Mouse (Mus musculus) MEL (cell line): ENCODE results near the gene Fhit.
A peak's percentile ranks its signal among the peaks of the same experiment; 100 is the strongest.

Experiments used
- CTCF ChIP-seq, 3 experiments: IDR thresholded peaks in 2 of 3; conservative IDR thresholded peaks in 1 of 3; 2 replicates each; pipeline ENCODE4 v1.5.1; 2011 to 2012; ENCODE audit warnings: low read length in 3 of 3, low read depth in 2 of 3, mild to moderate bottlenecking in 2 of 3, improper control_type of control experiment in 1 of 3, inconsistent platforms in 1 of 3, mixed read lengths in 1 of 3, moderate library complexity in 1 of 3; ENCODE audit not compliant: control insufficient read depth in 1 of 3, insufficient read depth in 1 of 3, poor library complexity in 1 of 3, severe bottlenecking in 1 of 3
- EP300 ChIP-seq, 2 experiments: IDR thresholded peaks; 2 replicates each; pipeline ENCODE4 v1.6.1; 2011; ENCODE audit warnings: improper control_type of control experiment in 2 of 2, low read length in 2 of 2, low read depth in 1 of 2, mild to moderate bottlenecking in 1 of 2
- MAX ChIP-seq: IDR thresholded peaks from 2 replicates; pipeline ENCODE4 v1.6.1; 2011; ENCODE audit warnings: low read length, improper control_type of control experiment
- POLR2A ChIP-seq, 2 experiments: IDR thresholded peaks; 2 replicates each; pipeline ENCODE4 v1.6.1; 2011 to 2012; ENCODE audit warnings: low read length in 2 of 2, mild to moderate bottlenecking in 2 of 2, control low read depth in 1 of 2, improper control_type of control experiment in 1 of 2, low read depth in 1 of 2, moderate library complexity in 1 of 2; ENCODE audit not compliant: control insufficient read depth in 1 of 2, insufficient read depth in 1 of 2, poor library complexity in 1 of 2
- POLR2AphosphoS2 ChIP-seq: IDR thresholded peaks from 2 replicates; pipeline ENCODE4 v1.6.1; 2011; ENCODE audit warnings: low read length, improper control_type of control experiment
- ZNF384 ChIP-seq: IDR thresholded peaks from 2 replicates; pipeline ENCODE4 v1.6.1; 2012; ENCODE audit warnings: low read depth, mild to moderate bottlenecking, inconsistent platforms, low read length, improper control_type of control experiment

- TF ChIP-seq MAX = no peak
- TF ChIP-seq CTCF (IDR thresholded peaks at IDR 0.05 in 2 of 3, conservative IDR thresholded peaks at IDR 0.05 in 1 of 3; ENCODE audit: control insufficient read depth in 1 of 3, insufficient read depth in 1 of 3, low read depth in 2 of 3, low read length in 3 of 3, poor library complexity in 1 of 3, severe bottlenecking in 1 of 3) = no peak
- TF ChIP-seq EP300 (IDR thresholded peaks at IDR 0.05; ENCODE audit: low read depth in 1 of 2, low read length in 2 of 2) = peak in 1 of 2 experiments; percentile 29; a peak in 1 of 4 replicates
- TF ChIP-seq POLR2AphosphoS2 = no peak
- no peak; the same call in 1 of the 2 replicates for TF ChIP-seq ZNF384
- TF ChIP-seq POLR2A (IDR thresholded peaks at IDR 0.05; ENCODE audit: control insufficient read depth in 1 of 2, insufficient read depth in 1 of 2, low read depth in 1 of 2, low read length in 2 of 2, poor library complexity in 1 of 2) = no peak
Observed at GRCm38 (mm10) chr14:10445360-10445759, 716.5 kb downstream of the Fhit start.
